Mouse (Mus musculus) heart, postnatal 4 days (tissue): ENCODE measurements around the gene Heatr3. TPM values are rescaled to one million over a fixed set of nuclear protein-coding genes. Genes with fewer than 3 reads are reported as not detected.
"Not testable (repeated sequence)": the region's sequence is repeated elsewhere in the genome, so short reads cannot be mapped to it uniquely, and the experiment has no call there.

ENCODE experiments used
- DNase-seq: peaks from one replicate; pipeline ENCODE4 v3.0.0; 2021
- microRNA-seq, 2 experiments: library from miRNA; unstranded; fragments of <30 nt; microRNA quantifications; one replicate each; pipeline ENCODE4 v1.2.0; 2021 to 2022
- total RNA-seq, 2 experiments: library from RNA; stranded (reverse); gene quantifications; 2 replicates each; pipeline ENCODE4 v1.2.3; 2021

The Heatr3 gene
- total RNA-seq, 2 experiments from 2014 or later = 24.0 to 24.6 TPM

DNA sequence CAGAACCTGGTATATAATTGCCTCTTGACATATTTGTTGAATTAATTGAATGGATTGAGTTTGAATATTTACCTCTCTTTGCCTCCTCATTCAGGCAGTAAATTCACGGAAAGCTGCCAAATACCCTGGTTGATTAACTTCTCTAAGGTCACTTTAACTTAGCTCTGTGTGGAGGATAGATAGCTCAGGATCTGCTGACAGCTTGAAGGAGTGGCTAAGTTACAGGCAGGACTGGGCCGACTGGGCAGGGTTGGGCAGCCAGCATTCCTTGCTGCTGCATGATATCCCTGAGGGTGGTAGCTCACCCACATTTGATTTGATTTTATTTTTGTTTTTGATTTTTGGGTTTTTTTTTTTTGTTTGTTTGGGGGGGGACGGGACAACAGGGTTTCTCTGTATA is 59.7 kb downstream of the Heatr3 start:
- peak; percentile 38 for DNase-seq

DNA sequence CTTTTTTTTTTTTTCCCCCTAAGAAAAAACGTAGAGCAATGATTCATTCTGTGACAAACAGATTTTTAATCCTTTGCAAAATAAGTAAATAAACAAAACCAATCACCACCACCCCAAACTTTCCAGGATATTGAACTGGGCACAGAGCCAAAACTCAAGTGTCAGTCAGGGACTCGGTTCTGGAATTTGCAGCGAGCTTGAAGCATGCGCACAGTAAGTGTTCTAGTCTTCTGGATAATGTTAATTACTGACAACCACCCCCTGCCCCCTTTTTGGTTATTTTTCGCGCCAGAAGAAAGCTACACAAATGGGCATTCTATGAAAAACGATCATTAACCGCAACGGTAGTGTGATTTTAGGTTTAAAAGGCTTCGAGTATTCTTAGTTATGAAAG is 60.9 kb downstream of the Heatr3 start:
- peak; percentile 46 for DNase-seq

DNA sequence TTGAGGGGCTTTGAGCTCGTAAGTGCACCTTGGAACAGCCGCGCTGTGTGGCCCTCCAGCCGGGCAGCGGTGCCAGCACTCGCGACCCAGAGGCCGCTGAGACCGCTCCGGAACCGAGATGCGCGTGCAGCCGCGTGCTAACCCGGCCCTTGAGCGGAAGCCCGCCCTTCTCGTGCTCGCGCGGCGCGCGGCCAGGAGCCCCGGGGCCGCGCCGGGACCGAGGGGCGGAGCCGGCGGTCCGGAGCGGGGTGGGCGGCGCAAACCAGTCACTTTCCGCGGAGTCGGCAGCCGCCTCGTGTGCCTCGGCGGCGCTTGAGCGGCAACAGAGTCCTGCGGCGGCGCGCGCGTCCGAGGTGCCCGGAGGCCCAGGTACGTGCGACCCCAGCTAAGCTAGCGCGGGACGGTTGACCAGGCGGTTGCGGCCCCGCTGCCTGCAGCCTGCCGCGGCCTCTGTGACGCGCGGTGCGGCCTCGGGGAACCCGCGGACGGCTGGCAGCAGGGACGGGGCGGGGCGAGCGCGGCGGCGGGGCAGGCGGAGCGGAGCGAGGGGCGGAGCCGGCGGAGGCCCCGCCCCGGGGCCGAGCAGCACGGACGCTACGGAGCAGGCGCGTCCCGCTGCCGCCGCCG is 61.4 kb downstream of the Heatr3 start, which contains the start of gene Tent4b:
Gene Tent4b (plus strand): TSS at position 269 of the 627 bp plus-strand sequence.
- DNase-seq = peak; percentile 95

DNA sequence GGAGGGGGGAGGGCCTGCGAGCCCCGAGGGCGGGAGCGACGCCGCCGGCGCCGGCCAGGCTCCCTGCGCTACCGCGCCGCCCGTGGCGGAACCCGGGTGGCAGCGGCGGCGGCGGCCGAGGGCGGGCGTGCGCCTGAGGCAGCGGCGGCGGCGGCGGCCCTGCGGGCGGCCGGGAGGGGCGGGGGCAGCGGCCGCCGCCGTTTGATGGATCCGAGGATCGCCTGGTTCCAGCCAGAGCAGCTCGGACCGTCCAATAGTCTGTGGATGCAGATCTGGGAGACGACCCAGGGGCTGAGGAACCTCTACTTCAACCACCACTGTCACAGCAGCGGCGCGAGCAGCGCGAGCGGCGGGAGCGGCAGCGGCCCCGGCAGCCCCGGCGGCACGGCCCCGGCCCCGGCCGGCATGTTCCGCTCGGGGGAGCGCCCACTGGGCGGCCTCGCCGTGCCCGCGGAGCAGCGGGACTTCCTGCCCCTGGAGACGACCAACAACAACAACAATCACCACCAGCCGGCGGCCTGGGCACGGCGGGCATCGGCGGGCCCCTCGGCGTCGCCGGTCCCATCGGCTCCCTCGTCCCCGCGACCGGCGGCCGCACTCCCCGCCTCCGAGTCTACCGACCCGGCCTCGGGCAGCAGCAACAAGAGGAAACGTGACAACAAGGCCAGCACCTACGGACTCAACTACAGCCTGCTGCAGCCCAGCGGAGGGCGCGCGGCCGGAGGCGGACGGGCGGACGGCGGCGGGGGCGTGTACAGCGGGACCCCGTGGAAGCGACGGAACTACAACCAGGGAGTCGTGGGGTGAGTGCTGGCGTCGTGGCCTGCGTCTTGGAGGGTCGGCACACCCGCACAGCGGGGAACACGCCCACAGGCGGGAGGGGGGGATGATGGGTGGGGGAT is 62.3 kb downstream of the Heatr3 start:
- peak; percentile 43 for DNase-seq

DNA sequence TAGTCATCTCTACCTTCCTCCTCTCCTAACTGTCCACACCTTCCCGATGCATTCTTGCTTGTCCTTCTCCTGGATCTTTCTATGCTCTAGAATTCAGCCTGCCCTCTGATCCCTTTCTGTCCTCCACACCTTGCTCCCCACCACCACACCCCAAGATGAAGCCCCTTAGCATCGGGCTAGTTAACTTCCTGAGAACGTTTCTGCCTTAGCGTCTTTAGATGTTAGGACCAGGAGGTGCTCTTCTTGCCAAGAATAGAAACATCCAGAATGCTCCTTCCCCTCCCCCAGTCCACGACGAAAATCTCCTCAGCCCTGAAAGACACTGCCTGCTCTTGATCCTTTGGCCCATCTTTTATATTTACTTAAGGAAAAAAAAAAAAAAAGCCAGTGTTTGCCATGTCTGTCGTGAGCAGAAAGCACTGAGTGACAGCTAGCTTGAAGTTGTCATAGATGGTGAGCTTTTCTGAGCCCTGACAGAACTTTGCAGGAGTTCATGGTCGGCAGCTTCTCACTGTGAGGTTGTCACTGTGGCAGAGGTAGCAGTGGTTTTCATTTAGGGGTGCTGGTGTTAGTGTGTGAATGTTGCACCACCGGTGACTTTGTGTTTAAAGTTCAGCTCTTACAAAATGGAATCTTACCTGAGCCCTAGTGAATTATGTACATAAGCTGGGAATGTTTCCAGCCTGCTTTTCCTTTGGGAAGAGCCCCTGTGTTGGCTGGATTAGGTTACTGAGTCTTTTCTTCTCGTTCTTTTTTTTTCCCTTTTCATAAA is 63.3 kb downstream of the Heatr3 start:
- DNase-seq = no peak

DNA sequence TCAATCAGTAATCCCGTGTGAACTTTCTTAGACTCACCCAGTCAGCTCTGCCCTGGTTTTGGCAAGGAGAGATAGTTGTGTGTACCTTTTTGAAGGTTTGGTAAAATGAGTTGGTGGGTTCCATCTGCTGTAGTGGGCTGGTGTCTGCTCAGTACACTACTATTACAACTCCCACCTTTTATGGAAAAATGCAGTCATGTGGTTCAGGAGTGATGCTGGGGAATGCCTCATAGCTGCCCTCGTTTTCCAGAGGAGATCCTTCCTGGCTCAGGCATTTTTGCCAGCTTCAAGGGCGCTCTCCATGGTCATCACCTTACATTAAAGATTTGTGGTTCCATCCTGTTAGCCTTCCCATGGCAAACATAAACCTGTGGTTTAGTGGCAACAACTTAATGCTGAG is 64.0 kb downstream of the Heatr3 start:
- no peak for DNase-seq

DNA sequence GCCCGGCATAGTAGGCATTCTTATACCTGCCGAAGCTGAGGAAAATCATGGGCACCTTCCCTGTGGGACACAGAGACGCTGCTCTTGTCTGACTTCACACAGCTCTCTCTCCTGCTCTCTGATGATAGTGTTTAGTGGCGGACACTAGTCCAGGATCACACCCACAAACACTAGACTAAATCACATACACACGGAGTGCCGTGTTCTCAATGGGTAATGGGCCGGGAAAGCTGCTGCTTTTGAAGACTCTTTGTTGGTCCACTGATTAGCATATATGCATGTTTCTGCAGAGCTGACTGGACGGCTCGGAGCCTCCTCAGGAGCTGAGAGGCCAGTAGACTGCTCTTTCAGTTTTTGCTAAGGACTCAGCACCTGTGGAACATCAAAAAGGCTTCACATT is 68.4 kb downstream of the Heatr3 start:
- no peak for DNase-seq

DNA sequence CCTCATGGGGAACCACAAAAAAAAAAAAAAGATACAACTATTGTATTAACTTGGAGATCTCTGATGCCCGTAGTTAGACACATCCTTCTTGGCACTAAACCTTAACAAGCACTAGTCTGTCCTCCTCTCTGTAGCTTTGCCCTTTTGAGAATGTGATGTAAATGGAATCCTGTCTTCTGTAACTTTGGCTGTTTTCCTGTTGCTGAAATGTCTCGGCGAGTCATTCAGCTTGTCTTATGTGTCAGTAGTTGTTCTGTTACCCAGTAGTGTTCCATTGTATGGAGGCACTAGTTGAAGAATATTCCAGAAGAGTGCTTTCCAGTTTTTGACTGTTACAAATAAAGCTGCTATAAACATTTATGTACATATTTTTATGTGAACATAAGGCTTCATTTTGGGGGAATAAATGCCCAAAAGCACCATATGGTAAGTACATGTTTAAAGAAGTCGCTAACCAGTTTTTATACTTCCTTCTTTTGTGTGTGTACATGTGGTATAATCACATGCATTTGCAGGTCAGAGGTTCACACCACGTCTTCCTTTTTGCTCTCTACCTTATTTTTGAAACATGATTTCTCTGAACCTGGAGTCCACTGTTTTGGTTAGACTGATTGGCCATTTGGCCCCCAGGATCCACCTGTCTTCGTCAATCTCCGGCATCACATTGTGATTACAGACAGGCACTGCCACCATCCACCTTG is 69.6 kb downstream of the Heatr3 start:
- no peak for DNase-seq

DNA sequence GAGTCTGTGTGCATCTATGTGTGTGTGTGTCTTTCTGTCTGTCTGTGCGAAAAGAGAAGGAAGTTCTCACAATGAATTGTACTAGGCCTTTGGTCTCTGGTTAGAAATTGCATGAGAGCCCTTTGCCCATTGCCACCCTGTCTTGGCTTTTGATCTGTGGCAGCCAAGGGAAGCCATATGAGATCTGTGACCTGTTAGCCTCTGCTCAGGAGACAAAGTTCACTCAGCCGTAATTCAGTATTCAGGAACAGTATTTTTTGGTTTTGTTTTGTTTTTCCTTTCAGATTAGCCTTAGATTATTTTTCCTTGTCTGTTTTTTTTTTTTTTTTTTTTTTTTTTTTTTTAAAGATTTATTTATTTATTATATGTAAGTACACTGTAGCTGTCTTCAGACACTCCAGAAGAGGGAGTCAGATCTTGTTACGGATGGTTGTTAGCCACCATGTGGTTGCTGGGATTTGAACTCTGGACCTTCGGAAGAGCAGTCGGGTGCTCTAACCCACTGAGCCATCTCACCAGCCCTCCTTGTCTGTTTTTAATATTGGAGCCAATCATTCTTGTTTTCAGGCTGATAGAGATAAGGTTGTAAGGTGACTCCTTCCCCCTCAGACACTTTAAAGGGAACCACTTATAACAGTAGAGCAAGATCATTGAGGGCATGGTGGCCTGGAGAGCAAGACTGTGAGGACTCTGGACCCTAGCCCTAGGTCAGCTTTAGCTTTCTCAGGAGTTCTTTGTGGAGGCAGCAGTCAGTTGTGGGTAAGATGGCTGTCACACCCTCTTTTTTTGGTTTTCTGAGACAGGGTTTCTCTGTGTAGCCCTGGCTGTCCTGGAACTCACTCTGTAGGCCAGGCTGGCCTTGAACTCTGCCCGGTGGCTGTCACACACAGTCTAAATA is 72.5 kb downstream of the Heatr3 start:
- DNase-seq = not testable (repeated sequence)

DNA sequence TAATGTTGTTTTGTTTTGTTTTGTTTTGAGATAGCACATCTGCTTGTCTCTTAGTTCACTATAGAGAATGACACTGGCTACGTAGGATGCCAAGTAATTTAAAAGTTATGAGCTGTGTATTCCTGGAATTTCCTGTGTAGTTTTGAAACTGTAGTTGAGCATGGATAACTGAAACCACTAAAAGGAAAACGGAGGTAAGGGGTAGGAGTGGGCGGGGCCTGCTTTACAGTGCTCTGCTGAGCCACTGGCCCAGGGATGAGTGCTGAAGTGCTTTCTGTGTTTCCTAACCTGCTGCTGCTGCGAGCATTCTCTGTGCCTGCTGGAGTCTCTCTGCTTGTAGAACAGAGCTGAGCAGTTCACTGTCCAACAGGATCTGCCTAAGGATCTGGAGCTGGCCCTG is 83.7 kb downstream of the Heatr3 start:
- no peak for DNase-seq

Small RNA genes lying within 50 kb of the gene (microRNA-seq; reads per million reads assigned to microRNA genes)
- gene Mir7071 = 1.6 to 3.8 reads per million in 2 experiments

Other genes with a start within 250 kb of the Heatr3 start
- gene Zfp423, start 178.3 kb upstream of the Heatr3 start, total RNA-seq = 10 to 100 TPM; 12.9 to 16.2 TPM
- 10 to 100 TPM; 33.3 TPM for gene Cnep1r1, start 19.1 kb upstream of the Heatr3 start, total RNA-seq
- 10 to 100 TPM; 19.5 to 21.0 TPM for gene Tent4b, start 61.4 kb downstream of the Heatr3 start, total RNA-seq
- 1 to 10 TPM; 4.0 to 5.4 TPM for gene Adcy7, start 134.5 kb downstream of the Heatr3 start, total RNA-seq
- gene Brd7, start 224.3 kb downstream of the Heatr3 start, total RNA-seq = 10 to 100 TPM; 73.4 to 87.1 TPM